Mouse (Mus musculus) R1 (cell line): ENCODE measurements around the gene Armc9.

ENCODE experiments used
- DNase-seq: peaks from one replicate; pipeline ENCODE4 v3.0.0-alpha.2; 2018; ENCODE audit warnings: low read depth, low spot score

The Armc9 gene

DNA sequence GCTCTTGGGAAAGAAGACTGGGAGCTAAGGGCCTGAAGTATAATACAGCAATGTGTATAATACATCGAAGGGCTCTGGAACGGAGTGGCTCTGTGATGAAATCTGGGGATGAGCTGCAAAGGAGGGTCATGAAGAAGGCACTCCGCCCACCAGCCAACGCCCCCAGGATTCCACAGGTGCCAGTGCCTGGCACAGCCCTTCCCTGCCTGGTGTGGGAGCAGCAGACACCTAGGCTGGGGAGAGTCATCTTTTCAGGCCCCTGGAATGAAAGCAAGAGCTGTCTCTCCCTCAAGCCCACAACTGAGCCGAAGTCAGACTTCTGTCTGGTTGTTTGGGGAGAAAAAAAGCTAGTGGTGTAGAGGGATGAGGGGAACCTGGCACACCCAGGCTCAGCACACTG is 122.5 kb downstream of the Armc9 start:
- no peak for DNase-seq

DNA sequence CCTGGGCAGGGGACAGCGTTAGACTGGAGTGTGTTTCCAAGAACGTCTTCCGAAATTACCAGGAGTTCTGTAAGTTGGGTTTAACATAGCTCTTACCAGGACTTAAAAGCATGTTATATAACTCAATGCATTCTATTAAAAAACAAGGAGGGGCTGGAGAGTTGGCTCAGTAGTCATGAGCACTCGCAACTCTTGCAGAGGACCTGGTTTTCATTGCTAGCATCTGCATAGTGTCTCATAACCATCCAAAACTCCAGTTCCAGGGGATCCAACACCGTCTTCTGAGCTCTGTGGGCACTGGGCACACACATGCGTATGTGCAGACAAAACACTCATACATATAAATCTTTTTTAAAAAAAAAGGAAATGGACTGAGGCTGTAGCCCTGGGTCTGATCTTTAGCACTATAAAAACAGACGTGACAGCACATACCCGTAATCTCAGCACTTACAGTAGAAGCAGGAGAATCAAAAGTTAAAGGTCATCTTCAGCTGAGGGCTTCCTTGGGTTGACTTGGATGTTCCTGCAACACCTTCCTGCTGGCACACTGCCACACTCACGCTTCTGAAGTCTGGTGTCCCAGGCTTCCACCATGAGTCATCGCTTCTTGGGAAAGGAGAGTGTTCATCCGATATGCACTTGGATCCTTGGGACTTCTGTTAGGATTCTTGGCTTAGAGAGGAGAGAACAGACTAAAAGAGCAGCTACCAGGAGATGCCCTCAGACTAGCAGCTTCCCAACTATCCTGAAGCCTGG is 127.4 kb downstream of the Armc9 start:
- DNase-seq: no peak

DNA sequence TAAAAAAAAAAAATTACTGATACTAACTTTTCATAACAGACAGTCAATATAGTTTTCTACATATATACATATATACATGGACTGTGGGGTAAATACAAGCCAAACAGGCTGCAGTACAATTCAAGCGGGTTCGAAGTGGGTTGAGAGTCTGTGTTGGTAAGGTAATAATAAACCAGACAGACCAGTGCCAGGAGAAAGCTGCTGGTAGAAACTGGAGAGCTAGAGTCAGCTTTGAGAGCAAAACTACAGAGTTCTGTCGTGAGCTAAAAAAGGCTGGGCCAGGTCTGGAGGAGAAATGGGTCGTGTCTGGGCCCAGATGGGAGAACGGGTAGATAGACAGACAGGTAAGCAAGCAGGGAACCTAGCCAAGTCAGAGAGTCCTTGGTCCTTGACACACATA is 129.5 kb downstream of the Armc9 start:
- no peak for DNase-seq

DNA sequence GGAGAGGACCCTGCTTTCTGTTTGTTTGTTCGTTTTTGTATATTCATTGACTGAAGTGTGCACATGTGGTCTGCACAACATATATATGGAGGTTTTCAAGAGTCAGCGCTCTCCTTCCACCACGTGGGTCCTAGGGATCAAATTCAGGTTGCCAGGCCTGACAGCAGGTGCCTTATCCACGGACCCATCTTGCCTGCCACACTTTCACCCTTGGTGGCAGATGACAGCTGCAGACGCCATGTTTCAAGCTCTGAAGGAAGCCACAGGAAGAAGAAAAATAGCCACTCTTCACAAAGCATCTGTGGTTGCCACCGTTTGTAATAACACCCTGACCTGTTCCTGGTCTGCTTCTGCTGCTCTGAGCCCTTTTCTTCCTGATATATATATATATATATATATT is 130.7 kb downstream of the Armc9 start:
- no peak for DNase-seq

DNA sequence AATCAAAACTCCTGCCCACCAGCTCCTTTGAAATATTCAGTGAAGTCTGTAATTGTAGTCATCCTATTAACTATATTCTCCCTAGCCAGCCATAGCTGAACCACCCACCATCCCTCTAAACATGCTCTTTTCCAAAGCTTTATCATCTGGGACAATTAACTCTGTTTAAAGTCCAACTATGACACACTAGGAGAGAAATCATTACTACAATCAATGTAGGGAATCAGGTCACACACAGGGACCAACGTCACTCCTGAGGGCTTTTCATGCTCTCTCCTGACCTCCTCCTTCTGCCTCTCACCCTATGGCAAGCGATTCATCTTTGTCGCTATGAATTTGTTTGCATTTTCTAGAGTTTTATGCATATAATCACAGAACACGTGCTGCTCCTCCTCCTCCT is 132.9 kb downstream of the Armc9 start:
- no peak for DNase-seq

DNA sequence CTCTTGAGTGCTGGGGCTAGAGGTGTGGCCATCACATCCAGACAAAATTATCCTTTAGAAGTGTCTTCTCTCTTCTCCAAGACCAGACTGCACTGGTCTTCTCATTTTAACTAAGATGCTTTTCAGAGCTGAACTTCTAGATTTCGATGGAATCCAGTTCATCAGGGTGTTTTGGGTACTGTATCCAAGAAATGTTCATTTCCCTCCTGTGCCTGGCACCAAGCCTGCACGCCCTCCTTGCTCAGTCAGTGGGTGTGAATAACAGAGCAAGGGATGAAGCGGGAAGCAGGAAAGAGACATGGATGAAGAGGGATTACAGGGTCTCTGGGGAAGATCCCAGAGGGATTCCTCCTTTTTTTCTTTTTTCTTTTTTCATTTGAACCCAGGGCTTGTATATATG is 135.9 kb downstream of the Armc9 start:
- DNase-seq: no peak

DNA sequence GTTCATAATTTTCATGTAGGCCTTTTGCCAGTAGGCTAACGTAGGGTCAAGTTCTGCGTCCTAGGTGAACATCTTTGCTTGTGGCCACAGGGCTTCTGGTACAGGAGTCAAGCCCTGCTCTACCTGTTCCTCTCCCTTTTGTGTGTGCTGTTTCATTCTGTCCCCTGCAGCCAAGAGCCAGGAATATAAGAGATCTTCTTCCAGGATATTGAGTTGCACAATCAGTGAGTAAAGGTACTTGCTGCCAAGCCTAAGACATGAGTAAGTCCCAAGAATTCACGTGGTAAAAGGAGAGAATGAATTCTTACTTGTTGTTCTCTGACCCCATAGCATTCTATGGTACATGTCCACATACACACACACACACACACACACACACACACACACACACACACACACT is 138.5 kb downstream of the Armc9 start:
- no peak for DNase-seq

DNA sequence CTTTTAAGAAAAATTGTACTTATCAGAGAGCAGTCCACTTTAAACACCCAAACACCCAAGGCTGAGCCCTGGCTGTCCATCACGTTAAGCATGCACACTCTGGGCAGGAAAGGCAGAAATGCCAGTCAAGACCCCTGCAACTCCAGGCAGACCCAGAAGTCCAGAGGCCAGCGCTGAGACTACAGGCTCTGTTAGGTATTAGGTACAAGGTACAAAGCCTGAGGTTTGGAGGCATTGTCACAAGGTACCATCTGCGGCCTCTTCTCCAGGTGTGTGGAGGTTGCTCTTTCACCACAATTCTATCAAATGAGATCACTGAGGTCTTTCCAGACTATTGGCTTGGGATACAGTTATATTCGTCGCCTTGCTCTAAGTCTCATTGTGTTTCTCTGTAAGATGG is 139.3 kb downstream of the Armc9 start:
- DNase-seq: no peak

DNA sequence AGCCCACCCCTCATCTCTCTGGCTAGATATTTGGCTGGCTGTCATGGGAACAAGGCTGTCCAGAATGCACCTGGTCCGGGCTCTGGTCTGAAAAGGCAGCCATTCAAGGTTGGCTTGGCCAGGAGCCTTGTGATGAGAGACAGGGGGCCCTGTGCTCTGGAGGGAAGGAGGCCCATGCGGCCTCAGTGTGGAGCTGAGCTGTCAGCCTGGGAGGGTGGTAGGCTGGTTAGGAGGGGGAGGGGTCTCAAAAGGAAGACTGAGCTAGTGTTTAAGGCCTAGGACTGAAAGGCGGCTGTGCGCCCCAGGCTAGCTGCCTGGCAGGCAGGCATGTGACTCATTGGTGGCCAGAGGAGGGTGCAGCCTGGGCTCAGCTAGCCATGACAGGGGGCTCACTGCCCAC is 139.9 kb downstream of the Armc9 start:
- DNase-seq: peak; percentile 33

DNA sequence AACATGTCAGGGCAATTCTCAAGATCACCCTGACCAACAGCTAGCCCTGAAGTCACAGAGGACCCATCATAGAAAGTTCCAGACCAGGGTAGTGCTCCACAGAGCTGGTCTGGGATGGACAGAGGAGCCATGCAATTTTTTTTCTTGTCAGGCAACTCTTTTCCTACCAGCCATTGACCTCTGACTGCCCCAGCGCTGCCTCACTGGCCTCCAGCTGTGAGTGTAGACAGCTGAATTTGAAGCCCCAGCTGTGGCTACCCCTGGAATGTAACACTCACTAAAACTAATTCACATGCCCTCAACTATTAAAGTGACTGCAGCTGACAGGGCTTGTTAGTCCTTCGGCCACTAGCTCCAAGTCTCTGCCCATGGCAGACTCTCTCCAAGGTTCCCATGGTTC is 145.5 kb downstream of the Armc9 start:
- DNase-seq: peak; percentile 86

DNA sequence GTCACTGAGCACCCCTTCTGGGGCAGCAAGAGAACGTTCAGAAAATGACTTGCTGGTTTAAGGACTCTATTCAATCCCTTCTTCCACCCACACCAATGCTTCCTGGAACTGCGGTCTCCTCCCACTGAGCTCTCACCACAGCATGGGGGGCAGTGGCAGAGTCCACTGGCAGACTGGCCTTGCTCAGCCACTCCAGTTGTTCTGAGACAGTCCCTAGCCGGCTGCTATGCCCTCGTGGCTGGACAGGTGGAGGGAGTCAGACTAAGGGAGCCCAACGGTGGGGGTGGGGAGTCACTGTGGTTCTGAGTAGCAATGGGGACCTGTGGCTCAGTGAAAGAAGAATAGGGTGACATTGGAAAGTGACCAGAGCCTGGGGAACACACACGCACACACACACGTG is 146.2 kb downstream of the Armc9 start:
- no peak for DNase-seq

DNA sequence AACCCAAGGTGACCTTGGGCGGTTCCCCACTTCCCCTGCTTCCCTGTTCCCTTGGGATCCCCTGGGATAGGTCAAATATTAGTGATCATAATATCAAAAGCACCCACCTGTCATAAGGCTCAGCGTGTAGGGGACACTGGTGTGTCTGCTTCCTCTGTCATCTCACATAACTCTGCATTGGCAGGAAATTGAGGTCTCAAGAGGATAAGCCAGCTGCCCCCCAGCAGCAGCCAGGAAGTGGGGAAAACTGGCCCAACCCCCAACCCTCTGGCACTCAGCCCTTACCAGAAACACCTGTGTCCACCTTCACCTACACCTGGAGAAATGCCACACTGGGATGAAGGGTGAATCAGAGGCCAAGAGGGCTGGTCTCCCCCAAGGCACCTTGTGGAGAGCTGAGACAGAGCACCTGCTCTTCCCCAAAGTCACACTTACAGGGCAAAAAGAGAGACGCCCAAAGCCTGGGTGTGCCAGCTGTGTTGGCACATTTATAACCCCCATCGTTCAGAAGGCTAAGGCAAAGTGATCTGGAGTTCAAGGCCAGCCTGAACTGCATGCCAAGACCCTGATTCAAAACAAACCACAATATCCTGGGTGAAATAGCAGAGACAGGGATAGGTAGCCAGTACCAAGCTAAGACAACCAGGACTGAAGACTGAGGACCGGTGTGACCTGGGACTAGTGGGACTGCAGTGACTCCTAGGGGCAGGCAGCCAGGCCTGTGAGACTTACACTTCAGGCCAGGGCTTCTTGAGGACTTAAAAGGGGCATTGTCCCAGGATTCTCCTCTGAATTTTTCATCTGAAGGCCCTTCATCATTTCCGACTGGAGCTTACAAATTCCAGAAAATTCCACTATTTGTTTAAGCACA is 146.9 kb downstream of the Armc9 start:
- DNase-seq: peak; percentile 64

DNA sequence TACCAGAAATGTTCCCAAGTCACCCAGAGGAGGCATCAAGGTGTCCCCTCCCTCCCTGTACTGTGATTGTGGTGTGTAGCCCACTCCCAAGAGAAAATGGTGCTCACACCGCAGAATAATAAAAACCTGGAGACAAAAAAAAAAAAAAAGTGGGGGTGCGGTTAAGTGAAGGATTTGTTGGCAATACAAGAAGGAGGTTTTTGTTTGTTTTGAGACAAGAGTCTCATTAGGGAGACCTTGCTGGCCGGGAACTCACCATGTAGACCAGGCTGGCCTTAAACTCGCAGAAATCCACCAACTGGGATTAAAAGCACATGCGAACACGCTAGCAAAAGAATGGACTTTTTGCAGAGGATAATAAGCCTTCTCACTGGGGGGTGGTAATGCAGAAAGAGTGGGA is 148.0 kb downstream of the Armc9 start, which contains the start of gene B3gnt7:
Gene B3gnt7, plus strand, starts transcription at position 301 of the 400 bp plus-strand sequence.
- DNase-seq: no peak

DNA sequence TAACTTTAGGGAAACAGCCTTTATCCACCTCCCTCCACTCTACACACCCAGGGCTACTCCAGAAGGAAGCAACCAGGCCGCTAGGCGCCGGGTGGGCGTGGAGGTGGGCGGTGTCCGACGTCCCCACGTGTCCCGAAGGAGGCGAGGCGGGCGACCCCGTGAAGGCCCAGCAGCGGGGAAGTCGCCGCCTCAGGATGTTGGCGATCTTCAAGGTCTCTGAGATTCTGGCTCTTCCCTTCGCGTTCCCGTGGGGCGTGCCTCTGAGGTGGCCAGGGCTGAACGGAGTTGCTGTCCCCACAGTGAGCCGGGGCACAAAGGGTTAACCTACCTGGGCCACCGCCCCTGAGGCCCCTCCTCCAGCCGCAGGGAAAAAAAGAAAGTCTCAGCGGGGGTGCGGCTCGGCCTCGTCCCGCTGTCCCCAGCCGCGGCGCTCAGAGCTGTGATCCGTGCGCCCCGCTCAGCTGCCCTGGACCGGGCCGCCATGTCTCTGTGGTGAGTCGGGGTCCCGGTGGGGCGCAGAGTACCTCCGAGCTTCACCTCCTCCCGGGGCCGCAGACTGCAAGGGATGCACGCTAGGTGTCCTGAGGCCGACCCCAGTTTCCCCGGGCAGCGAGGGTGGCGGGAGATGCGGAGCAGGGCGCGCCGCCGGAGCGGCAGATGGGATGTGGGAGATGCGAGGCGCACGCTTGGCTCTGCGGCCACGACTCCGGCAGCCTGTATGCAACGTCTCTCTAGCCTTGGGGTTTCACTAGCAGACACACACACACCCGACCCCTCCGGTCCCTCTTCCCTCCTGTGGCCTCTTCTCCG is 148.7 kb downstream of the Armc9 start:
- DNase-seq: peak; percentile 97

DNA sequence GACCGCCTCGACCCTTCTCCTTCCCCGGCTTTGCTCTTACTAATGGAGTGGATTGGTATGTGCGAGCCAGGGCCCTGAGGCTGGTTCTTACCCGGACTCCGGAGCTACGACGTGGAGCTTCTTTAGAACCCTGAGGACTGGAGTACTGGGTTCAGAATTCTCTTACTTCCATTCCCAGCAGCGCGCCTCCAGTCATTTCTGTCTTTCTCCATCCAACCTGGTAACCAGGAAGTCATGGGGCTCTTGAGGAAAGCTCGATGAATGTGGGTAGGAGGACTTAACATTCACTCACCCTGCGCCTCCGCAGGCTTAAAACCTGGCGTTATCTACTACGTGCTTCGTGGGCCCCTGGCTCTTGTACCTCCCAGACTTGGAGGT is 149.3 kb downstream of the Armc9 start:
- peak; percentile 63 for DNase-seq

DNA sequence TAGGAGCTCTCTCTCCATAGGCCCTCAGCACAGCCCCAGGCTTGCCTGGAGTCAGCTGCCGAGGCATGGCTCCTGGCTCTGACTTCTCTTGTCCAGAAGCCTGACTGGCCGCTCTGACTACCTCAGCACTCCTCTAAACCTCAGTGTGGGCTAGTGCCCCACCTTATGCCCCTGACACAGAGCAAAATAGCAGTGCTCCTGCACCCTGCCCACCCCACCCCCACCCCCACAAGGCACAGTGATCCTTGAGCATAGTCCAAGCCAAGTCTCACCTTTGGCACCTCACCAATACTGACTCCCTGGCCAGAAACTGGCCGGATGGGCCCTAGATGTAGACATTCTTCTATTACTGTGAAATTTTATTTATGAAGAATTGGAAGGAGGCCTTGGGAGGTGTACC is 152.1 kb downstream of the Armc9 start:
- DNase-seq: no peak

DNA sequence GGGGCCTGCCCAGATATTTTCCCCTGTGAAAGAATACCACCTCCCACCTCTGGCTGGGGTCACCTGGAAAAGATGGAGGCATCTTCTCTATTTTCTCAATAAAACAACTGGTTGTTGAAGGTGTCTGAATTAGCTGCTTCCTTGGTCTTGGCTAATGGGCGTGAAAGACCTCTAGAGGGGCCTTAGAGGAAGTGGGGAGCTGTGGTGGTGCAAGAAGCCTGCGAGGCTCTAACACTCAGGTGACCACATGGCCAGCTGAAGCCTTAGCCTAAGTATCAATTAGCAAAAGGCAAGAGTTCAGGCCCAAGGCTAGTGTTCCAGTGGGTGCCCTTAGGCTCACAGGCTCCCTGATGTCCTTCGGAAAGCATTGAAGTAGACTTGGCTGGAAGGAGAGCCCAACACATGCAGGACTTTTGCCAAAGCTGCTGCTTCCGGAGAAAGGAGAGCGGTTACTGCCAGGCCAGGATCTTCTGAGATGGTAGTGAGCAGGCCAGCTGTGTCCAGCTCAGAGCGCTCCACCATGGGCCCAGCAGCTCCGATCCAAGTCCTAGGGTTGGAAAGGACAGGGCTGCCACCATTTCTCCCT is 152.7 kb downstream of the Armc9 start:
- DNase-seq: no peak

DNA sequence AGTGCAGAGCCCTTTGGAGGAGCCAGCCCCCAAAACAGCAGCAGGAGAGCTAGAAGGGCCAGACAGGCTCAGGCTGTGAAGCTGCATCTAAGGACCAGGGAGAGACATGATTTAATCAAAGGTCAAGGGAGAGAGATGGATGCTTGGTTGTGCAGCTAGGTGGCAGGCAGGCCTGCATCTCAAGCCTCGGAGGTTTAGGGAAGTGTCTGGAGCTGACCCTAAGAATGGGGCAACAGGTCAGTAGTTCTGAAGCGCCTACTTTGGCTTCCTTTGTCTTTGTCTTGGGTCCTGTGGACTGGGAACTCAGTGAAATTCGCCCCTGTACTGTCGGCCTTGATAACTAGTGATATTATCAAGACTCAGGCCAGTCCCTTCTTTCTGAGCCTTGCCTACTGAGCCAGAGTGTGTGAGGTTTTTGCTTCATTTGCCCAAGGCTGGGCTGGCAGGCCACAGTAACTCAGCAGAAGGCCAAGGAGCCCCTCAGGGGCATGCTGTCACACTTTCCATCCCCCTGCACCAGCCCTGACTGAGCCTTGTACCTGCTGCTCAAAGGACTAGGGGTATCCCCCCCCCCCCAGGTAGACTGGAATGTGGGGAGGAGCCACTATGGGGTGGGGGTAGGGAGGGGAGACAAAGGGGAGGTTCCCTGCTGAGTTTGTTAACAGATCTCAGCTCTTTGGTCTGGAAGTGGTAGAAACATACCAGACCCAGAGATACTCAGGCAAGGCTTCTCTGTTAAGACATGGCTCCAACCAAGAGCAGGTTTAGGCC is 153.5 kb downstream of the Armc9 start:
- DNase-seq: peak; percentile 96

DNA sequence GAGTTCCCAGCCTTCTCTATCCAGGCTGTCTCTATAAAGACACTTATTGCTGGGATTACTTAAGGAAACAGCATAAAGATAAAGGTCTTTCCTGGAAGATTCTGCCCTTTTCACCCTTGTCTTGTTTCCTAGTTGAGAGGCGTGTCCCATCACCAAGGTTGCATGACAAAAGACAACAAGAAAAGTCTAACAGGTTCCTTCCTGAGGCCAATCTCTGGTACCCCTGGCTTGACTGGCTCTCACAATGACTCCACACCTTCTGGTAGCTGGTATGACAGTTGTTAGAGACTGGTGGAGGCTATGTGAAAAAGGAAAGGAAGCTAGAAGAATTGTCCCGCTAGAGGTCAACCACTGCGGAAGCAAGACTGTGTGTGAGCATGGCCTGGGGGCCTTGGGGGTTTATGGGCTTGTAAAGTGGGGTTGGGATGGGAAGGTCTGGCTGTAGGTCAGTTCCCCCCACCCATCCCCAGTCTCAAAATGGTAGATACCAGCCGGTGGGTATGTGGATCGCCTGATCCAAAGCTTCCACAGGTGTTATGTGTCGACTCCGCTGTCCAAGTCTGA is 154.8 kb downstream of the Armc9 start:
- DNase-seq: peak; percentile 99

DNA sequence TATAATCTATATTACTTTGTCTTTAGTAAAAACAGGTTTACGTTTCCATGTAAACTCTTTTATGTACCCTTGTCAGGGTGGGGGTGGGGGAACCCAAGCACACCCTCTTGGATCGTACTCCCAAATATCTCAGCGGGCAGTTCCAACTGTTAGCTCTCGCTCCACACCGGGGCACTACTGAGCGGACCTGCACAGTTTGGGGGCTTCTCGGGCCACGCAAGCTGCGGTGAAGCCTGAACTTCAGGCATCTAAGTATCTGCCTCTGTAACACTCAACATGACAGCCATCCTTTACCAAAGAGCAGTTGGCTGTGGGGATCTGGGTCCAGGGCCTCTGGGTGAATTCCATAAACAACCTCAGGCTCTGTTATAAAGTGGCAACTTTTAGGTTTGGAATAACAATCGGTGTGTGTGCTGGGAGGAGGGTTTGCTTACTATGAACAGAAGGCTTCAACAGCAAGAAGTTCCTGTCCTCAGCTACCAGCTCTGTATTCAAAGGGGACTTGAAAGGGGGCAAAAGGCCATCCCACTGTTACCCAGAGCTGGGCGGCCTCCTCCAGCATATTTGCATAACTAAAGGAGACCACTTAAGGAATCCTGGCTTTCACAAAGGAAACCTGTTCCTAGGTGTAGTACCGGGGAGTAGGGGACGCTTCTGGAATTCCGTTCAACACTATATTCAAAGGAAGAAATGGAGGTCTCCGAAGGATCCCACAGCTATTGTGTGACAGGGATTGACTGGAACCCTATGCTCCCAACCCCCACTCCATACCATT is 156.1 kb downstream of the Armc9 start:
- DNase-seq: peak; percentile 100
